Mouse (Mus musculus): ENCODE results near the gene Zfp541. TPM values are rescaled to one million over a fixed set of nuclear protein-coding genes. Genes with fewer than 3 reads are reported as not detected.

The Zfp541 gene
- polyA plus RNA-seq, 1 experiment, result 0.01 TPM

GRCm38 (mm10) chr7:16108886-16109542 is 47.4 kb downstream of the Zfp541 start:
- peaks cover 29% of the 10 kb centered on the region for H3K4me1 ChIP-seq (ENCODE audit: control insufficient read depth)

GRCm38 (mm10) chr7:16110158-16110557 is 48.5 kb downstream of the Zfp541 start:
- no peak for TF ChIP-seq TAL1 (IDR thresholded peaks at IDR 0.05; ENCODE audit: low read length)
- no peak for TF ChIP-seq GATA1 (IDR thresholded peaks at IDR 0.05; ENCODE audit: low read length)
- no peak overlapping the region for H3K4me3 ChIP-seq (replicated peaks)
- H3K4me1 ChIP-seq (ENCODE audit: control insufficient read depth), result peaks cover 19% of the 10 kb centered on the region
- no peaks in the 10 kb centered on the region for H3K27me3 ChIP-seq (ENCODE audit: control insufficient read depth)
- no peaks in the 10 kb centered on the region for H3K9me3 ChIP-seq (ENCODE audit: control insufficient read depth, low read length)
- H3K36me3 ChIP-seq (ENCODE audit: control insufficient read depth), result peaks cover 100% of the 10 kb centered on the region

More at GRCm38 (mm10) chr7:16108886-16109542, 47.4 kb downstream of the Zfp541 start:
- H3K27me3 ChIP-seq (ENCODE audit: control insufficient read depth), result no peaks in the 10 kb centered on the region
- H3K4me3 ChIP-seq (replicated peaks), result no peak overlapping the region
- TF ChIP-seq TAL1 (IDR thresholded peaks at IDR 0.05; ENCODE audit: low read length) (no peak), GATA1 (IDR thresholded peaks at IDR 0.05; ENCODE audit: low read length) (no peak)
- no peaks in the 10 kb centered on the region for H3K9me3 ChIP-seq (ENCODE audit: control insufficient read depth, low read length)
- peaks cover 100% of the 10 kb centered on the region for H3K36me3 ChIP-seq (ENCODE audit: control insufficient read depth)

- Histone ChIP-seq H3K9me3 (ENCODE audit: control insufficient read depth, low read length) (no peaks in the 10 kb centered on the region), H3K4me3 (replicated peaks) (no peak overlapping the region), H3K36me3 (ENCODE audit: control insufficient read depth) (peaks cover 100% of the 10 kb centered on the region), H3K27me3 (ENCODE audit: control insufficient read depth) (no peaks in the 10 kb centered on the region), H3K4me1 (ENCODE audit: control insufficient read depth) (peaks cover 15% of the 10 kb centered on the region)
- TF ChIP-seq GATA1 (IDR thresholded peaks at IDR 0.05; ENCODE audit: low read length), result peak; percentile 35; the same call in 1 of the 2 replicates
- TF ChIP-seq TAL1 (IDR thresholded peaks at IDR 0.05; ENCODE audit: low read length), result no peak
Measured at GRCm38 (mm10) chr7:16111284-16112090, 49.9 kb downstream of the Zfp541 start.

- H3K27me3 ChIP-seq (ENCODE audit: control insufficient read depth), result no peaks in the 10 kb centered on the region
- H3K4me3 ChIP-seq (replicated peaks), result no peak overlapping the region
- H3K36me3 ChIP-seq (ENCODE audit: control insufficient read depth), result peaks cover 73% of the 10 kb centered on the region
- H3K9me3 ChIP-seq (ENCODE audit: control insufficient read depth, low read length), result no peaks in the 10 kb centered on the region
- TF ChIP-seq GATA1 (IDR thresholded peaks at IDR 0.05; ENCODE audit: low read length) (no peak), TAL1 (IDR thresholded peaks at IDR 0.05; ENCODE audit: low read length) (no peak)
- H3K4me1 ChIP-seq (ENCODE audit: control insufficient read depth), result peaks cover 23% of the 10 kb centered on the region
Measured at GRCm38 (mm10) chr7:16116418-16116817, 54.8 kb downstream of the Zfp541 start.

GRCm38 (mm10) chr7:16117100-16117499 is 55.5 kb downstream of the Zfp541 start:
- Histone ChIP-seq H3K4me1 (ENCODE audit: control insufficient read depth) (peaks cover 23% of the 10 kb centered on the region), H3K4me3 (replicated peaks) (no peak overlapping the region), H3K27me3 (ENCODE audit: control insufficient read depth) (no peaks in the 10 kb centered on the region), H3K9me3 (ENCODE audit: control insufficient read depth, low read length) (no peaks in the 10 kb centered on the region), H3K36me3 (ENCODE audit: control insufficient read depth) (peaks cover 66% of the 10 kb centered on the region)
- TF ChIP-seq TAL1 (IDR thresholded peaks at IDR 0.05; ENCODE audit: low read length) (no peak), GATA1 (IDR thresholded peaks at IDR 0.05; ENCODE audit: low read length) (no peak)

- TF ChIP-seq TAL1 (IDR thresholded peaks at IDR 0.05; ENCODE audit: low read length), result no peak
- TF ChIP-seq GATA1 (IDR thresholded peaks at IDR 0.05; ENCODE audit: low read length), result no peak
- Histone ChIP-seq H3K36me3 (ENCODE audit: control insufficient read depth) (peaks cover 40% of the 10 kb centered on the region), H3K4me1 (ENCODE audit: control insufficient read depth) (peaks cover 23% of the 10 kb centered on the region), H3K27me3 (ENCODE audit: control insufficient read depth) (no peaks in the 10 kb centered on the region), H3K4me3 (replicated peaks) (peak within 1 kb of the TSS; percentile 78), H3K9me3 (ENCODE audit: control insufficient read depth, low read length) (no peaks in the 10 kb centered on the region)
Measured at GRCm38 (mm10) chr7:16119569-16120261, 58.1 kb downstream of the Zfp541 start, which contains the start of gene Kptn. Gene Kptn, plus strand, starts transcription at chr7:16119895.

GRCm38 (mm10) chr7:16120262-16120600 is 58.6 kb downstream of the Zfp541 start:
- TF ChIP-seq TAL1 (IDR thresholded peaks at IDR 0.05; ENCODE audit: low read length) (no peak), GATA1 (IDR thresholded peaks at IDR 0.05; ENCODE audit: low read length) (no peak)
- Histone ChIP-seq H3K9me3 (ENCODE audit: control insufficient read depth, low read length) (no peaks in the 10 kb centered on the region), H3K4me3 (replicated peaks) (peak overlapping the region; percentile 78), H3K27me3 (ENCODE audit: control insufficient read depth) (no peaks in the 10 kb centered on the region), H3K36me3 (ENCODE audit: control insufficient read depth) (peaks cover 37% of the 10 kb centered on the region), H3K4me1 (ENCODE audit: control insufficient read depth) (peaks cover 23% of the 10 kb centered on the region)

GRCm38 (mm10) chr7:16125829-16126228 is 64.2 kb downstream of the Zfp541 start:
- H3K9me3 ChIP-seq (ENCODE audit: control insufficient read depth, low read length), result no peaks in the 10 kb centered on the region
- peaks cover 15% of the 10 kb centered on the region for H3K27me3 ChIP-seq (ENCODE audit: control insufficient read depth)
- no peak overlapping the region for H3K4me3 ChIP-seq (replicated peaks)
- peaks cover 5% of the 10 kb centered on the region for H3K4me1 ChIP-seq (ENCODE audit: control insufficient read depth)
- H3K36me3 ChIP-seq (ENCODE audit: control insufficient read depth), result peaks cover 5% of the 10 kb centered on the region
- TF ChIP-seq TAL1 (IDR thresholded peaks at IDR 0.05; ENCODE audit: low read length), result no peak
- no peak for TF ChIP-seq GATA1 (IDR thresholded peaks at IDR 0.05; ENCODE audit: low read length)

GRCm38 (mm10) chr7:16128344-16128743 is 66.7 kb downstream of the Zfp541 start:
- H3K4me1 ChIP-seq (ENCODE audit: control insufficient read depth), result peaks cover 5% of the 10 kb centered on the region
- no peak overlapping the region for H3K4me3 ChIP-seq (replicated peaks)
- no peak for TF ChIP-seq GATA1 (IDR thresholded peaks at IDR 0.05; ENCODE audit: low read length)
- no peak for TF ChIP-seq TAL1 (IDR thresholded peaks at IDR 0.05; ENCODE audit: low read length)
- peaks cover 5% of the 10 kb centered on the region for H3K36me3 ChIP-seq (ENCODE audit: control insufficient read depth)
- peaks cover 39% of the 10 kb centered on the region for H3K27me3 ChIP-seq (ENCODE audit: control insufficient read depth)
- no peaks in the 10 kb centered on the region for H3K9me3 ChIP-seq (ENCODE audit: control insufficient read depth, low read length)
